Mouse (Mus musculus) cerebellum, postnatal 25 days (tissue): ENCODE data around the gene Slco4a1.

ENCODE experiments used
- DNase-seq, 2 experiments: peaks; one replicate each; pipeline ENCODE4 v3.0.0; 2021; ENCODE audit warnings: mixed read lengths in 2 of 2

The Slco4a1 gene

GRCm38 (mm10) chr2:180508455-180509115, 52.5 kb downstream of the Slco4a1 start:
- no peak for DNase-seq

DNA sequence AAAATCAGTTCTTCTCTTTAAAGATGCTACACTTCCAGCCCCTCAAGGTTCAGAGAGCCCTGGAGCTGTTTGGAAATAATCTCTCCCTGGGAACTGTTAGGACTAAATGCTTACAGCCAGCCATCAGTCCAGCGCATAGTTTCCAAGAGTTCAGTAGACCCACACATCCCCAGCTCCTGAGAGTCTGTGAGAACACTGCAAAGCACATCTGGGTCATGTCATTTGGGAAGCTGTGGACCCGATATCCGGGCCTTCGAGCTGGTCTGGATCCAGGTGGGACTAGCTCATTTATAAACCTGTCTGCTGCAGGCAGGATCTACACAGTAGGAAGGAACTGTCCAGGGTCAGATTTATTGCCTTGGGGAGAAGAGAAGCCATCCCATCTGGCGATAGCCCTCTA, 54.8 kb downstream of the Slco4a1 start:
- DNase-seq, result no peak

GRCm38 (mm10) chr2:180511875-180512661, 56.0 kb downstream of the Slco4a1 start:
- DNase-seq, result no peak

- DNase-seq, result no peak
Measured at GRCm38 (mm10) chr2:180513019-180513418, 57.0 kb downstream of the Slco4a1 start.

DNA sequence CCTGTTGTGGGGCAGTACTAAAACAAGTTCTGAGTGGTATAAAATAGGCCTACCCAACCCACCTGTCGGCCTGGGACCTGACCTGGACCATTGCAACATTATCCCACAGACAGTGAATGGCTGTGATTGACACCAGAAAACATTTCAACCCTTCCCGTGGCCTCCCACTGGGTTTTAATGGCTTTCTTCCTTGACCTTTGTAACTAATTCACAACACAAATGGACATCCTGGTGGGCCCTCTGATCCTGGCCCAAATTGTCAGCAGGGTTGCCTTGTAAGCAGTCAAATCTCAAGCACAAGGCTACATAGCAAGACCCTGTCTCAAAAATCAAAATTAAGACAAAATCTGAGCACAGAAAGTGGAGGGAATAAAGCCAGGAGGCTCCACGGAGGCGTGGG, 57.8 kb downstream of the Slco4a1 start:
- DNase-seq, result no peak

GRCm38 (mm10) chr2:180521437-180522221, 65.6 kb downstream of the Slco4a1 start:
- DNase-seq, result no peak

DNA sequence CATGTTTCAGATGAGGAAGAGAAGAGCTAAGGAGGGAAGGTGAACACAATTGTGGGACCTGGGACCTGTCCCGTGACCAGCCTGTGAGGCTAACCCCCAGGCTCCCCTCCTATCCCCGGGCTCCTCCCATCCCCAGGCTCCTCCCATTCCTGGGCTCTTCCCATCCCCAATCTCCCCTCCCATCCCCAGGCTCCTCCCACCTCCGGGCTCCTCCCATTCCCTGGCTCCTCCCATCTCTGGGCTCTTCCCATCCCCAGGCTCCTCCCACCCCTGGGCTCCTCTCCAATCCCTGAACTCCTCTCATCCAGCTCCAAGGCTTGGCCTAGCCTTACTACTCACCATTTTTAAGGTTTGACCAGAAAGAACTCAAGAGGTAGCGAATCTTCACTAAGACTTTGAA, 66.8 kb downstream of the Slco4a1 start:
- no peak for DNase-seq
